Mouse (Mus musculus): ENCODE results near the gene Vmac.

Vmac gene

DNA sequence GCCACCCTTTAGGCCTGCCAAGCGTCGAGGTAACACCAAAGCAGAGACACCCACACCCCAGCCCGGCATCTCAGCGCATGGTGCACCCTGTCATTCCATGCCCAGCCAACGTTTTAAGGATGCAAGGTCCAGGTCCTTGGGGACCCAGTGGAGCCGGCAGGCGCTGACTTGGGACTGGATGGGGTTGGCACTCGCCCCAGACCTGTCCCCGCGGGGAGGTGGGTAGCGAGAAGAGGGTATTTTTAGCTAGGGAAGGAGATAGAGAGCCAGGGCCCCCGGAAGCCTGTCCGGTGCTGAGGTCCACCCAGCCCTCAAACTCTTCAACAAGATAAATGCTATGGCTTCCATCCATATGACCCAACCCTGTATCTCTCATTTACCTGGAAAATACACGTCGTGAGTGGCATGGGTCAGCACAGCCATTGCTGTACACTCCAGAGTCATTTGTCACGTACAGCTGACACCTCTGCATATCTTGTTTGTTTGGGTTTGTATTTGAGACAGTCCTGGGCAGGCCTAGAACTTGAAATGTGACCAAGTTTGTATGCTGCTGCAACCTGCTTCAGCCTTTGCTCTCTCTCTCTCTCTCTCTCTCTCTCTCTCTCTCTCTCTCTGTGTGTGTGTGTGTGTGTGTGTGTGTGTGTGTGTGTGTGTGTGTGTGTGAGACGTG lies 22.4 kb upstream of the Vmac start:
- DNase-seq (ENCODE audit: low spot score in 2 of 2), result no peak

DNA sequence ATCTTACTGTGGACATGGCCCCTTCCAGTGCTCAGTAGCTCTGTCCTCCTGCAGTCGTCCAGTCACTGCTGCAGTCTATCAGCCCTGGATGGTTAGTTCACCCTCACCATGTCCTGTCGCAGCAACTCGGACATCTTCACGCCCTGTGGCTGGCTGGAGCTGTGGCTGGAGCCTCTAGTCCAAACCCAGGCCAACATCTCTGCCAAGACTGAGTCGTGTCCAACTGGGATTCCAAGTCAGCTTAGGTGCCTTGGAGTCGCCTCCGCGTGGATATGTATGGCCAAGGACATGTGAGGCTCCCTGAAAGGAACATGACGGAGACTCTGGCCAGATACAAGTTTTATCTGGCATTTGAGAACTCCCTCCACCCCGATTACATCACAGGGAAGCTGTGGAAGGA lies 20.4 kb upstream of the Vmac start:
- DNase-seq (ENCODE audit: low spot score in 2 of 2), result no peak

DNA sequence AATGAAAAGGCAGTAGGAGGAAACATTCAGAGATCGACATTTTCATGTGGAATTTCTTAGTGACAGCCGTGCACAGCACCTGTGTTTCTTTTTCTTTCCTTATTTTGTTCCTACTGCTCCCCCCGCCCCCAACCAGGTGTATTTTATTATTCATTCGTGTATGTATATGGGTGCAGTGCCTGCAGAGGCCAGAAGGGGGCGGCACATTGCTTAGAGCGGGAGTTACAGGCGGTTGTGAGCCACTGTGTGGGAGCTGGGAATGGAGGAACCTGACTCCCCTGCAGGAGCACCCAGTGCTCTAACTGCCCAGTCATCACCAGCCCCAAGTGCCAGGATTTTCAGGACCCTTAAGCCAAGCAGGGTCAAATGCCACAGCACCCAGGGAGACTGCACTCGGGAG lies 18.7 kb upstream of the Vmac start:
- DNase-seq (ENCODE audit: low spot score in 2 of 2), result no peak

DNA sequence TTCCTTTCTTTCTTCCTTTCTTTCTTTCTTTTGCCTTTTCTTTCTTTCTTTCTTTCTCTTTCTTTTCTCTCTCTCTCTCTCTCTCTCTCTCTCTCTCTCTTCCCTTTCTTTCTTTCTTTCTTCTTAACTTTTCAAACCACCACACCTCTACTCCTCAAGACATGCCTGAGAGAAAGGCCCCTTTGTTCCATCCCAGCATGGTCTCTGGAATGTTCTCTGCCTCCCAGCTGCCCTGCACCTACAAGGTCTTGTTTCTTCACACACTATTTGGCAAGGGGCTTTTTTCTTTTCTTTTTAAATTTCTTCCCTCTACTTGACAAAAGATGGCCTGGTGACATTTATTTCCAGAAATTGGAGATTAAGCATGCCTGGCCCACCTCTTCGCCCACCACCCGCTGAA lies 11.8 kb upstream of the Vmac start:
- DNase-seq (ENCODE audit: low spot score in 2 of 2), result no peak

DNA sequence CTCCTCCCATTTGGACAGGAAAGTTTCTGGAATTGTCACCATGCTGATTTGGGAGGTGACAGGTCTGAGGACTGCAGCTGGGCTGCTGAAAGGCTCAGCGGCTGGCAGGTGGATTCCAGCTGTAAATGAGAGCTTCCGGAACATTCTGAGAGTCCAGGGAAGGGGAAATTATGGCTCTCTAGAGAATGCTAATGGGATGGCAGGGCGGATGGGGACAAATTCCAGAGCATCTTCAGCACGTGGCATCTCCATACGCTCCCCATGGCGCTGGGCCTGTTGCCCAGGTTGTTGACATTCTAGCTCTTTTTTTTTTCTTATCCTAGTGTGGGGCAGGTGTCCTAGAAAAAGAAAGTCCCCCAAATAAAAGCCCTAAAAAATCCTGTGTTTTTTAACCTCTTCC lies 11.3 kb upstream of the Vmac start:
- DNase-seq (ENCODE audit: low spot score in 2 of 2), result no peak

DNA sequence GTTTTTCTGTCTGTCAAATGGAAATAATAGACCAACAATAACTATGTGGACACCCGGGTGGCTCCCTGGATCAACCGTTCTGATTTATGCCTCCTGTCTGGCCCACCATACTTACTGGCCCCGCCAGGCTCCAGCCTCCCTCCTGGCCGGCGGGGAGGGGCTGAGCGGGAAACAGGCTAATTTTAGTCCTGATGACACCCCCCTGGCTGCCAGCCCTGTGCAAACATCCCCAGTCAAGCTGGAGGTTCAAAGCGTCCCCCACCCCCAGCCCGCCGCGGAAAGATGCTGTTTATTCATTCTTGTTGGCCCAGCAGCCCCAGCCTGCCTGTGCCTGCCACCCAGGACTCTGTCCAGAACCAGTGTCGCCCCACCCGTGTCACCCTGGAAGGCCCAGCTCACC lies 10.3 kb upstream of the Vmac start:
- DNase-seq (ENCODE audit: low spot score in 2 of 2), result no peak

DNA sequence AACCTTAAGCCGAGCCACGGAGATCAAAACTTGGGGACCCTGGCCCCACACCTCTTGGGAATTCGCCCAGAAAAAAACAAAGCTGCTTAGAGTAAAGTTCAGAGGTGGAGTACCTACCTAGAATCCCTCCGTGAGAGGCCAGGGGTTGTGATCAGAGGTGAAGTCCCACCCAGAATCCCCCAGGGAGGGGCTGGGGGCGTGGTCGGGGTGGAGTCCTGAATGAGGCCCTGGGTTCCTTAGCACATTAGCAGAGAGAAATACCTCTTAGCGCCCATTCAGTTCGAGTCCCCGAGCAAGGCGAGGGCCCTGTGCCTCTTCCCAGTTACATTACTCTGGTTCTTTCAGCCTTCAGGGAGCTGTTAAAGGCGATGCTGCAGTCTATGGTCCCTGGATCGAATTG lies 9.8 kb upstream of the Vmac start:
- no peak for DNase-seq (ENCODE audit: low spot score in 2 of 2)

DNA sequence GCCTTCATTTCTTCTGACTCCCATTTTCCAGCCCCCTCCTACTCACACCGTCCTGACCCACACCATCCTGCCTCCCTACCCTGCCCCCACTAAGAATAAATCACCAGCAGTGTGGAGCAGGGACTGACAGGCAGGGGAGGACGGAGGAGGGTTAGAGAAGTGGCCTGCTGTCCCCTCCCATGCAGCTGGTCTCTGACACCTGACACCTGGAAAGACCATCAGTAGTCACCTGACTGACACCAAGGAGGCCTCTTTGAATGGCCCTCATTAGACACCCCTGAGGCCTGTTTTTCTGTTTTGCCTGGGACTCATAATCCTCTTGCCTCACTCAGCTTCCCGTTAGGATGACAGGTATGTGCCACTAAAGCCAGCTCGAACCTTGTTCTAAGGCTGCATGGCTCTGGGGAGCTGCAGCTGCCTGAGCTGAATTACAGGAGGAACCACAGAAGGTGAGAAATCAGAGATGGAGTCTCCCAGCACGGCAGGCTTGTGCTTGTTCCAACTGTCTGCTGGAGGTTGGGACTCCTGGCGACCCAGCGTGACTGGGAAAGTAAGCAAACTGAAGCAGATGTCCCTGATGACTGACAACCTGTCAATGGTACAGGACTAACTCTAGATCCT lies 9.3 kb upstream of the Vmac start:
- DNase-seq (ENCODE audit: low spot score in 2 of 2), result no peak

DNA sequence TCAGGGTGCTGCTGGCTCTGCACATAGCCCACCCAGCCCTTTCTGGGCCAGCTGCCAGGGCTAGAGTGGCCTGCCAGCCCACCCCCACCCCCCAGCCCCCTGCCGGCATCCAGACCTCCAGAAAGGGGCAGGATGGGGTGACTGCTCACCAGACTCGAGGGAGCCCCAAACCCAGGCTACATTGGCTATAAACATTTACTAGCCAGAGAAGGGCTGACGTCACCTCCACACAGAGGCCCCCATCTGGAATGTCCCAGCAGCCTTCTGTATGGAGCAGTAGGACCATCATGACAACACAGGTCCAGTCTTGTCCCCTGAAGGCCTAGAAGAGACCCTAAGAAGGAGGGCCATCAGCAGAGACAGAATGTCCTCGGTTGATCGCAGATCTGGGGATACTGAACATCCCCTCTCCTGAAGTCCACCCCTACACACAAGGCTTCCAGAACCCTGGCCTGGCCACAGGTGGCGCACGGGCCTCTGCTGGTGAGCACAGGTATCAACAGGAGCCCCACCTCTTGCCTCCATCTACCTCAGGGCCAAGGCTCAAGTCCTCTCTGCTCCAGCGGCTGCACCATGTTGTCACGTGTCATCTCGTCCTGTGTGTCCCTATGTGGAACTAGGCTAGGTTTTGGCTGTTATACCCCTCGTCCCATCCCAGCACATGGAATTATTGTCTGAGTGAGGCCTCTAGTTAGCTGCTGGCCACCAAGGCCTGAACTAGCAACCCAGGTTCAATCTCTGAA lies 5.8 kb upstream of the Vmac start:
- no peak for DNase-seq (ENCODE audit: low spot score in 2 of 2)

DNA sequence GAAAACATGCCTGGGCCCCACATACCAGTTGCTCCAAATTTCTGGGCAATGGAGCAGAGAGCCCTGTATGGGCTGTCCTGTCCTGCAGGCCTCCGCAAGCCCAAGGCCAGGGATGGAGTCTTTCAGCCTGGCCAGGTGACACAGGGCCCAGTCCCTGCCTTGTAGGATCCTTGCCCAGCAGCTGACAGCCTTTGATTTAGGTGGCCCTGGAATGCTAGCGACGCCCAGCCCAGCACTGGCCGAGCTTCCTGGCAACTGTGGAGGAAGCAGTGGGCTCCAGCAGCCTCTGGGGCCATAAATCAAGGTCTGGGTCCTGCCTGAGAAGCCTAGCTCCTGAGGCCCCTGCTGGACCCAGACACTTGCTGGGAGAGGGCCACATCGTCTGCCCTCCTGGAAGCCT lies 4.6 kb upstream of the Vmac start:
- DNase-seq (ENCODE audit: low spot score in 2 of 2), result no peak

DNA sequence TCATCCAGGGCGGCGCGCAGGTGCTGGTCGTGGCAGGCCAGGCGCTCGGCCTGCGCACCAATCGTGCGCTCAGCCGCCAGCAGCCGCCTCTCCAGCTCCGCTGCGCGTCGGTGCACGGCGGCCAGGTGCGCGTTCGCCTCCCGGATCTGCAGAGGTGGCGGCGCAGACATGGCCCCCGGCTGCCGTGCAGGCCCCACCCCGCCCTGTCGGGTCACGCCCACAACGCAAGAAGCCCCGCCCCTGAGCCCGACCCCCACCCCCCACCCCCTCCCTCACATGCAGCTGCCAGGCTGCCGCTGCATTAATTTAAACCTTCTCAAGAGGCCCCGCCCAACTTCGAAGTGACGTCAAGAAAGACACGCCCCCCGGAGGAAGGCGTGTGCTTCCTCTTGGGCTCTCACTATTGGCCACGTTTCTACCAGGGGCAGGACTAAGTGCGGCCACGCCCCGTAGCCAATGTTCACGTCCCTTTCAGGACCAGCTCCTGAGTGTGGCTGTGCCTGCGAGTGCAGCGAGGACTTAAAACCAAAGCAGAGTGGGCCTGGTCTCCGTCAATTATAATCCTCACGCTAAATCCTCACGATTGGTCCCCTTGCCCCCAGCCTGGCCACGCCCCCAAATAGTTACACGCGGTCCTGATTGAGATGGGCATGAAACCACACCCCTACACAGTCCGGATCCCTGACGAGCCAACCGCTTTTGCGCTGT lies 1.0 kb downstream of the Vmac start:
- peak; percentile 98 to 99 for DNase-seq (ENCODE audit: low spot score in 2 of 2)

DNA sequence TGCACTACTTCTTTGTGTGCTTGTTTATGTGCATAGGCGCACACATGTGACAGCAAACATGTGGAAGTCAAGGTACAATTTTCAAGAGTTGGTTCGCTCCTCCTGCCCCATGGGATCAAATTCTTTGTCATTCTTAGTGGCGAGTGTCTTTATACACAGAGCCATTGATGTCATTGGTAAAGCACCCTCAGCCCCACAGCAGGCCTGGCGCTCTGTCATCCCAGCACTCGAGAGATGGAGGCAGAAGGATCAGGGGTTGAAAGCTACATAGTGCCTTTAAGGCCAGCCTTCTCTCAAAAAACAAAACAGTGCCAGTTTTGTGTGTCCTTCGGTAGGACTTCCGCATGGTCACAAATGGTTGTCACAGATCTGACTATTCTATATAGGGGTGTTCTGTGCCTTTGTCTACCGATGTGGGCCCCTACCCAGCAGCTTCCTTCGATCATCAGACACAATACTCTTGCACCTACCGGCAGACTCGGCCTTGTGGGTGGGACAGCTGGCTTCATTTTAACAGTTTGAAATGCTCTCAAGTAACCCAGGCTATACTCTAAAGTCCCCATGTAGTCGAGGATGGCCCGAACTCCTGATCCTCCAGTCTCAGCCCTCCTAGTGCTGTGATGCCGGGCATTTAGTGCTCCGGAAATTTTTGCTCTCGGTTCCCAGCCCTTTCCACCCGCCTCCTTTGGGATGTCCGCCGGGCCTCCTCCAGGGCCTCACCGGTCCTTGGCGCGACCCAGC lies 1.7 kb downstream of the Vmac start:
- peak in 1 of 2 experiments; percentile 26 for DNase-seq (ENCODE audit: low spot score in 2 of 2)

DNA sequence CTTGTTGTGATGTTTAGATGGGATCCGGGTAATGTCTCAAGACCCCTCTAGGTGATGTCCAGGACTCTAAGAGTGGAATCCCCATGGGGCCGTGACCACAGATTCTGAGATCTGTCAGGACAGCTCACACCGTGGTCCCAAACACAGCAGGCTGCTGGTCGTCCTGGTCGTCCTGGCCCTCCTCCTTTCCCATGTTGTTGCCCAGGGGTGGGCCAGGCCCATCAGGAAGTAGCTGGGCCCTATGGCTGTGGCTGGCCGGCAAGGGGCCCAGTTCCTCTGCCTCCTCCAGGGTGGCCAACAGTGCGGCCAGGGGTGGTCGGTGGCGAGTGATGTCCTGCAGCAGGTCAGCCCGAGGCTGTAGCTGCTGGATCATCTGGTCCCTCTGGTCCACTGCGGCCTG lies 2.5 kb downstream of the Vmac start:
- no peak for DNase-seq (ENCODE audit: low spot score in 2 of 2)

DNA sequence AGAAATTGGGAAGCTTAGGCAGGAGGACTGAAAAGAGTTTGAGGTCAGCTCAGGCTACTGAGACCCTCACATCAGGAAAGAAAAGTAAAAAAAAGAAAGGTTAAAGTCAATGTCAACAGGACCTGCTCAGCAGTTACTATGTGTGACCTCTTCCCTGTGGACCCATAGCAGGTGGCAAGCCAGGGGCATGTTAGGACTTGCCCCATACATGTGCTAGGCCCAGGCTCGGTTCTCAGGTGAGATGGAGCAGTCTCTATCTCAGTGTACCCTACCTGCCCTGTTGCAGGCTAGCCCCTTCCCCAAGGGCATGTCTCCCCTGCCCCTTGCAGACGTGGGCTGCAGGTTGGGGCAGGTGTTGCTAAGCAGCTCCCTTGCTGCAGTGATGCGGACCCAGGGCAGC lies 8.1 kb downstream of the Vmac start:
- DNase-seq (ENCODE audit: low spot score in 2 of 2), result no peak

DNA sequence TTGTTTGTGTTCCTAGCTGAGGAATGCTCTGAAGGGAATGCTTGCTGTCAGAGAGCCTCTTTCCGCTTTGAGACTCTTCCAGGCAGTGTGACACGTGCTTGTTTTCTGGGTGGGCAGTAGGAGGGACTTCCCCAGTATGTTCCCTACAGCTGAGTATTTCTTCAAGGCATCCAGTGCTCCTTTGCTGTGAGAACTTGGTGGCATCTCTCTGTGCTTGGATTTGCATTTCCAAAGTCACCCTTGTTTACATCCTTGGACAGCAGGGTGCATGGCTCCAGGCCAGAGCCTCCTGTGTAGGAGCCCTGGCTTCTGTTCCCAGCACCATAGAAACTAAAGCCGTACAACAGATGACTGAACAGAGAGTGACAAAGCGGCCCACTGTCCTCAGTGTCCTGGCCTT lies 9.1 kb downstream of the Vmac start:
- DNase-seq (ENCODE audit: low spot score in 2 of 2), result no peak

DNA sequence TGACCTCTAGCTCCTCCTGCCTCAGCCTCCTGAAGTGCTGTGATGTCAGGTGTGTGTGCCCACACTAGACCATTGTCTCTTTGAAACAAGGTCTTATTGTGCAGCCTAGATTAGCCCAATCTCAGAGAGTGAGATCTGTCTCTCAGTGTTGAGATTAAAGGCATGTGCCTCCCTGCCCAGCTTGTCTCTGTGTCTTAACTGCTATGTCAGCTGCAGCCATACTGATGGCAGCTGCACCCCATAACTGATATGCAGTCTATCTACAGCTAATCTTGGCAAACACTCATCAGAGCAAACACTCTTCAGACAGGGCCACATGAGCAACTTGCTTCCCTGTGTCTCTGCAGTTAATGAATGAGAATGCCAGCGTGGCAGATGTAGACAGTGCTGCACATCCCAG lies 11.3 kb downstream of the Vmac start:
- no peak for DNase-seq (ENCODE audit: low spot score in 2 of 2)

DNA sequence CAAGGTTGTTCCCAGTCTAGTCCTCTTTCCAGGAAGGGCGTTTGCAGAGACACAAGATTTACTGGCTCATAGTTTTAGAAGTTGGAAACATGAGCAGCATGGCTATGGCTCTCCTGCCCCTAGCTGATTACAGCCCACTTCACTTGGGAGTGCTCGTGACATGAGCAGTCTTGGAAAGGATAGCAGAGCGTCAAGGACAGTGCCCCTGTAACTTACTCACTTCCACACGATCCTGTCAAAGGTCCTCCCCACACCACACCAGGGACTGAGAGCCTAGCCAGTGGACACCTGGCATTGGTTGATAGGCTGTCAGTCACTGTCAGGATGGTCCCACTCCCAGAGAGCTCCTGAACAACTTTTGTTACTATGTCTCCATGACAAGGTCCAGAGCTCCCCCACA lies 14.8 kb downstream of the Vmac start:
- no peak for DNase-seq (ENCODE audit: low spot score in 2 of 2)

DNA sequence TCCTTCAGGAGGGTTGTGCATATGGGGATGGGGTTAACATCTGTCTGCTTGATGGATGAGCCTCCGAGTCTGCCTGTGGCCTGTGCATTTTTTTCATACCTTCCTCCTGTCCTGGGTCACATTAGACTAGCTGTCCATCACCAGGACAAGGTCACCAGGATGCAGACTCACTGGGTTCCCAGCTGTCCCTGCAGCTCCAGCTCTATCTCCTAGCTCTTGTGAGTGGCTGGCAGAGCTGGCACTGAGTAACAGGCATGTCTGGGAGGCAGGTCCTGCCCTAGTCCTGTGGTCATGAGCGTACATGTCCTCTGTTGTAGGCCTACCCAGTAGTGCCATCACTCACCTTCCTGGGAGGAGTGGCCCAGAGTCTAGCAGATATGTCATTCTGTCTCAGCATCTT lies 17.4 kb downstream of the Vmac start:
- no peak for DNase-seq (ENCODE audit: low spot score in 2 of 2)

DNA sequence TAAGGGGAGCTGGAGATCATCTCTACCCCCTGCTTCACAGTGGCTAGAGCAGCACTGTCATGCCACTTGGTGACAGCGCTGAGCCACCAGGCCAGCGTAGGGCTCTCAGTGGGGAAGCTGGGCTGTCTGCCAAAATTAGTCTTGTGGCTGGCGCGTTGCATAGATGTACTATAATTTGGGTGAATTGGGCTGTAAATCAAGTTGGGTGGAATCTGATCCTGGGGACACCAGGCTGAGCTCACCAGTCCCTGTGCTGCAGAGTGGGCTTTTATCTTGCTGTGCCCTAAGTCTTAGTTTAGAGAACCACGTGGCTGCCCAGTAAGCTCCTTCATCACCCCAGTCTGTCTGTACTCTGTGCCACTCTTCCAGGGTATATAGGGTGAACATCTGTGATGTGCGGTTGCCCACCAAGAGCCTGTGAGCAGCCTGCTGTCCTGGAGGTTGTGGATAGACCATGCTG lies 23.9 kb downstream of the Vmac start:
- DNase-seq (ENCODE audit: low spot score in 2 of 2), result peak; percentile 46 to 73

DNA sequence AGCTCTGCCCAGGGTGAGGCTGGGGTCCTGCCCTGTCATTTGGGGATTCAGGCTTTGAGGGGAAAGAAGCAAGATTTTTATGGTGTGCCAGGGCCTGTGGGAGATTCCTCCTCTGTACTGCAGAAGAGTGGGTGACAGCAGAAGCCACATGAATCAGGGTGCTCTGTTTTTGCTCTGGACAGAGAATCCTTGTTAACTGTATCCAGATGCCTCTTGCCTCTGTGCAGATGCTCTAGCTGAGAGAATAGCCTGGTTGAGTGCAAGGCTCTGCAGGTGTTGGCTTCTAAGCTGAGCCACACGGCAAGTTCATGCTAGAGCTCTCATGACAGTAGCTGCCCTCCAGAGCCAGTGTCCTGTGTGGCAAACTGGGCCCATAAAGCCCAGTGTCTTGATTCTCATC lies 24.4 kb downstream of the Vmac start:
- no peak for DNase-seq (ENCODE audit: low spot score in 2 of 2)

DNA sequence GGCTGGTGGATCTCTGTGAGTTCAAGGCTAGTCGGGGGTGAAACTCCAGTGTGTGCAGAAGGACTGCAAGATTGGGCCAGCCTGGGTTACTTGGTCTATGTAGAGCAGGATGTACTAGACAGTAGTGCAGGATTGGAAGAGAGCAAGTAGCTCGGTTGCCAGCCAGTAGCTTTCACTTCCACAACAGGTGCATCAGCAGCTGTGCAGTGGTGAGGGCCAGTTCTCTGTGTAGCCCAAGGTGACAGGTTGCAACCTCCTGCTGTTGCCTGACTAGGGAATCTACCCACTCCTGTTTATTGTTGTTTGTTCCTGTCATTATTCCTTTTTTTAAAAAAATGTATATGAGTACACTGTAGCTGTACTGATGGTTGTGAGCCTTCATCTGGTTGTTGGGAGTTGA lies 29.1 kb downstream of the Vmac start:
- no peak for DNase-seq (ENCODE audit: low spot score in 2 of 2)

DNA sequence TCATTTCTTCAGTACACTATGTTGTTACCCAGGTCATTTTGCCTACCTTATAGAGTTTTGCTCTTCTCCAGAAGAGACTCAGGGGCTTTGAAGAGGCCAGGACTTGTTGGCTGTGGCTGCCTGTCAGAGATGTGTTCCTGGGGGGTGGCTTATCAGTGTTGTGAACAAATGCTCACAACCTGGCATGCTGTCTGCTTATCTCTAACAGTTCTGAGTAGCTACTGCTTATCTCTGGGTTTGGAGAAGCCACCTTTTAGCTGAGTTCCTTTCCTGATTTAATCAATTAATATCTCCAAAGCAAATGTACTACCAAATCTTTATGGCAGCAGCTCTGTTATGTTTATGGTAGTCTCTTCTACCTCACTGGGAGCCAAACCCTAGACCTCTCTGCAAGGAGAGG lies 29.8 kb downstream of the Vmac start:
- DNase-seq (ENCODE audit: low spot score in 2 of 2), result no peak

Data from left cerebral cortex, adult 9 months (tissue).